Comparison of ENCODE assay signal across 14 mouse cellular contexts in the genomic region with DNA sequence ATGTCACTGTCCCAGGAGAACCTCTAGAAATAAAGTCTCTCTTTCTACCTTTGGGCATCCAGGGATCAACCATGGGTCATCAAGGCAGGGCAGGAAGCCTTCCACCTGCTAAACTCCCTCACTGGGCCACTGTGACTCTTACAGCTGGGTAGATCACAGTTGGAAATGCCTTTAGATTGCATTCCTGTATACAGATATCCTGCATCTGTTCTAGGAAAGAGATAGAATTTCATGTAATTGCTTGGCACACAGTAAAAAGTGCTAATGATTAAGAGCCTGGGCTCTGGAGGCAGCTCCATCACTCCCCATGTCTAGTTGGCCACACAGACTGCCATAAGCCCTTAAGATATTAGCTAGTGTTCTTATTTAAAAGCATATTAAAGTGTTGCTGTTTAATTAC.
"Had no signal": no experiment of that assay in that cellular context is flagged by ENCODE, and none has a peak within 500 bp of the region (broad histone marks: within the 10 kb centered on the region; RNA-seq: fewer than 3 reads in every experiment).

No protein-coding gene starts in this region.

- DNase-seq: kidney, adult 11 months; left cerebral cortex, postnatal 4 days; lung, adult 2 months; lung, postnatal 36 days; midbrain, embryonic 14.5 days; retina, postnatal 1 day; right cerebral cortex, postnatal 4 days; spleen, adult 18-20 months; thymus, adult 2 months; thymus, postnatal 25 days had no signal

- H3K27ac ChIP-seq: liver, embryonic 15.5 days; neural tube, embryonic 12.5 days had no signal

- H3K4me3 ChIP-seq: liver, embryonic 15.5 days; neural tube, embryonic 12.5 days had no signal

- H3K9ac ChIP-seq: liver, embryonic 15.5 days; neural tube, embryonic 12.5 days had no signal

- H3K4me1 ChIP-seq: liver, embryonic 15.5 days; neural tube, embryonic 12.5 days had no signal

- ATAC-seq: lung, postnatal 0 days had no signal

- H3K27me3 ChIP-seq: liver, embryonic 15.5 days; neural tube, embryonic 12.5 days had no signal

- H3K9me3 ChIP-seq: liver, embryonic 15.5 days; neural tube, embryonic 12.5 days had no signal

- H3K4me2 ChIP-seq: liver, embryonic 11.5 days; liver, embryonic 15.5 days; neural tube, embryonic 12.5 days had no signal

- H3K36me3 ChIP-seq: liver, embryonic 15.5 days; neural tube, embryonic 12.5 days had no signal
